Mouse (Mus musculus): ENCODE data around the gene Pigl.

DNA sequence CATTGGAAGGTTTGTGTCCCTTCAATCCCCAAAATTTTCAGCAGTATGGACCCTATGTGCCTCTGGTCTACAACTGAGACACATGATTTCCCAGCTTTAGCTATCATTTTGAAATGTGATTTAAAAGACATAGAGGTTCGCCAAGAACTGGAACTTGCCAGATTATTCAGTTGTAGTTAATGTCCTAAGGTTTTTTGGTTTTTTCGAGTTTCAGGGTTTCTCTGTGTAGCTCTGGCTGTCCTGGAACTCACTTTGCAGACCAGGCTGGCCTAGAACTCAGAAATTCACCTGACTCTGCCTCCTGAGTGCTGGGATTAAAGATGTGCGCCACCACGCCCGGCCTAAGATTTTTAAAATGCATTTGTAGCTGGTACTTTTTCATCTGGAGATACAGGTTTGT is 95.4 kb downstream of the Pigl start:
- TF ChIP-seq CTCF (IDR thresholded peaks at IDR 0.05; ENCODE audit: borderline replicate concordance, insufficient read depth, low read depth, low read length) (no peak), POLR2A (IDR thresholded peaks at IDR 0.05; ENCODE audit: borderline replicate concordance, insufficient read depth, low read length) (no peak)

All from cerebellum, adult 2 months (tissue).